Mouse (Mus musculus) small intestine, adult 2 months (tissue): Measurements from ENCODE around the gene Galt. TPM values are rescaled to one million over a fixed set of nuclear protein-coding genes. Genes with fewer than 3 reads are reported as not detected.

ENCODE experiments used
- H3K27ac ChIP-seq: fragments of 200-500 bp; 2 replicates; pipeline ENCODE4 v1.5.1; 2012; ENCODE audit warnings: low read depth, low read length, control low read depth, inconsistent platforms; ENCODE audit not compliant: insufficient read depth
- H3K27me3 ChIP-seq: fragments of 200-500 bp; 2 replicates; pipeline ENCODE4 v1.6.1; 2012; ENCODE audit warnings: mild to moderate bottlenecking, moderate library complexity, low read length, inconsistent platforms; ENCODE audit not compliant: control insufficient read depth, insufficient read depth
- H3K36me3 ChIP-seq: fragments of 200-500 bp; 2 replicates; pipeline ENCODE4 v1.6.1; 2012; ENCODE audit warnings: mild to moderate bottlenecking, low read length, control low read depth, inconsistent platforms; ENCODE audit not compliant: control insufficient read depth, insufficient read depth
- H3K4me1 ChIP-seq: fragments of 200-500 bp; 2 replicates; pipeline ENCODE4 v1.6.1; 2012; ENCODE audit warnings: low read length, inconsistent platforms, mixed read lengths; ENCODE audit not compliant: control insufficient read depth, insufficient read depth, insufficient read length
- H3K4me3 ChIP-seq: fragments of 200-500 bp; 2 replicates; pipeline ENCODE4 v1.5.1; 2012; ENCODE audit warnings: low read depth, mild to moderate bottlenecking, control low read depth, inconsistent platforms, low read length, moderate library complexity
- CTCF ChIP-seq: fragments of 200-500 bp; IDR thresholded peaks from 2 replicates; pipeline ENCODE4 v1.5.1; 2012; ENCODE audit warnings: low read depth, mild to moderate bottlenecking, control low read depth, inconsistent platforms, low read length, moderate library complexity, mixed read lengths; ENCODE audit not compliant: insufficient replicate concordance, insufficient read length; ENCODE audit errors: extremely low read depth
- POLR2A ChIP-seq: fragments of 200-500 bp; IDR thresholded peaks from 2 replicates; pipeline ENCODE4 v1.6.1; 2012; ENCODE audit warnings: low read depth, mild to moderate bottlenecking, control low read depth, inconsistent platforms, low read length, moderate library complexity
- WGBS: fragments of 180-500 bp; shearing (Covaris S2); methylation state at CpG from one replicate; pipeline ENCODE4 v1.1.7; 2018; 5-methylcytosine and 5-hydroxymethylcytosine counted together
- polyA plus RNA-seq: library from polyadenylated mRNA; depleted of rRNA; stranded (reverse); fragments of >200 nt; gene quantifications from 2 replicates; pipeline ENCODE4 v1.2.3, GENCODE M21; 2012

Galt gene
- polyA plus RNA-seq, 1 experiment, result 104 TPM

GRCm38 (mm10) chr4:41757321-41757720, 2.3 kb downstream of the Galt start:
- TF ChIP-seq POLR2A (no peak), CTCF (no peak)
- Histone ChIP-seq H3K4me3 (no peak overlapping the region), H3K36me3 (peaks cover 12% of the 10 kb centered on the region), H3K27ac (no peak overlapping the region), H3K27me3 (no peaks in the 10 kb centered on the region), H3K4me1 (peaks cover 16% of the 10 kb centered on the region)
- 95% methylated on average over 13 of the region's 13 CpGs for WGBS

- H3K4me3 ChIP-seq, result no peak overlapping the region
- H3K27me3 ChIP-seq, result no peaks in the 10 kb centered on the region
- peaks cover 16% of the 10 kb centered on the region for H3K4me1 ChIP-seq
- 74% methylated on average over 11 of the region's 11 CpGs for WGBS
- H3K27ac ChIP-seq, result no peak overlapping the region
- TF ChIP-seq POLR2A (no peak), CTCF (no peak)
- H3K36me3 ChIP-seq, result peaks cover 12% of the 10 kb centered on the region
These were observed 3.0 kb downstream of the Galt start for GRCm38 (mm10) chr4:41758021-41758420.

- WGBS, result 93% methylated on average over 4 of the region's 4 CpGs
- H3K4me1 ChIP-seq, result peaks cover 16% of the 10 kb centered on the region
- H3K27me3 ChIP-seq, result no peaks in the 10 kb centered on the region
- TF ChIP-seq POLR2A (no peak), CTCF (no peak)
- H3K36me3 ChIP-seq, result peaks cover 12% of the 10 kb centered on the region
- H3K27ac ChIP-seq, result 0 out of 2 replicates have a peak overlapping the region, but pooled peaks have one; percentile 3
- no peak overlapping the region for H3K4me3 ChIP-seq
These were observed 3.7 kb downstream of the Galt start for GRCm38 (mm10) chr4:41758701-41759100.

- H3K36me3 ChIP-seq, result peaks cover 12% of the 10 kb centered on the region
- peaks cover 16% of the 10 kb centered on the region for H3K4me1 ChIP-seq
- H3K27ac ChIP-seq, result no peak overlapping the region
- TF ChIP-seq CTCF (no peak), POLR2A (no peak)
- 58% methylated on average over 9 of the region's 9 CpGs for WGBS
- no peak overlapping the region for H3K4me3 ChIP-seq
- no peaks in the 10 kb centered on the region for H3K27me3 ChIP-seq
These were observed 4.2 kb downstream of the Galt start for GRCm38 (mm10) chr4:41759206-41759605.

- Histone ChIP-seq H3K36me3 (peaks cover 12% of the 10 kb centered on the region), H3K27me3 (no peaks in the 10 kb centered on the region), H3K27ac (peak overlapping the region; percentile 84), H3K4me3 (peak overlapping the region; percentile 44), H3K4me1 (peaks cover 14% of the 10 kb centered on the region)
- TF ChIP-seq CTCF (no peak), POLR2A (no peak)
- WGBS, result 26% methylated on average over 6 of the region's 6 CpGs
These were observed 4.7 kb downstream of the Galt start for GRCm38 (mm10) chr4:41759656-41760287.

- Histone ChIP-seq H3K27ac (peak overlapping the region; percentile 84), H3K27me3 (no peaks in the 10 kb centered on the region), H3K4me3 (peak overlapping the region; percentile 55), H3K4me1 (peaks cover 12% of the 10 kb centered on the region), H3K36me3 (peaks cover 12% of the 10 kb centered on the region)
- TF ChIP-seq CTCF, result no peak
- peak; percentile 63 for TF ChIP-seq POLR2A
- WGBS, result 4% methylated on average over 15 of the region's 15 CpGs
These were observed 5.3 kb downstream of the Galt start for GRCm38 (mm10) chr4:41760288-41760721.

- TF ChIP-seq POLR2A (no peak), CTCF (no peak)
- 71% methylated on average over 4 of the region's 4 CpGs for WGBS
- Histone ChIP-seq H3K27me3 (no peaks in the 10 kb centered on the region), H3K4me1 (peaks cover 12% of the 10 kb centered on the region), H3K36me3 (peaks cover 12% of the 10 kb centered on the region), H3K4me3 (peak overlapping the region; percentile 55; the same call in 1 of the 2 replicates), H3K27ac (peak overlapping the region; percentile 84)
These were observed 5.9 kb downstream of the Galt start for GRCm38 (mm10) chr4:41760911-41761310.
